Mouse (Mus musculus) forebrain, embryonic 10.5 days (tissue): ENCODE results near the gene Gm7735. TPM values are rescaled to one million over a fixed set of nuclear protein-coding genes. Genes with fewer than 3 reads are reported as not detected.
"Not testable (repeated sequence)": the region's sequence is repeated elsewhere in the genome, so short reads cannot be mapped to it uniquely, and the experiment has no call there.

Experiments
- DNase-seq: peaks from one replicate; pipeline ENCODE4 v3.0.0-alpha.2; 2017; ENCODE audit warnings: low spot score; ENCODE audit errors: extremely low spot score
- H3K27ac ChIP-seq: fragments of 300-500 bp; sonication (generic); 2 replicates; pipeline ENCODE4 v1.5.1; 2016; ENCODE audit warnings: mild to moderate bottlenecking
- H3K27me3 ChIP-seq: fragments of 300-500 bp; sonication (generic); 2 replicates; pipeline ENCODE4 v1.6.1; 2016; ENCODE audit warnings: mild to moderate bottlenecking; ENCODE audit not compliant: poor library complexity, severe bottlenecking
- H3K36me3 ChIP-seq: fragments of 300-500 bp; sonication (generic); replicated peaks from 2 replicates; pipeline ENCODE4 v1.6.1; 2016; ENCODE audit warnings: mild to moderate bottlenecking, moderate library complexity
- H3K4me1 ChIP-seq: fragments of 300-500 bp; sonication (generic); 2 replicates; pipeline ENCODE4 v1.6.1; 2016
- H3K4me3 ChIP-seq: fragments of 300-500 bp; sonication (generic); 2 replicates; pipeline ENCODE4 v1.5.1; 2016; ENCODE audit warnings: mild to moderate bottlenecking, moderate library complexity
- H3K9me3 ChIP-seq: fragments of 300-500 bp; sonication (generic); 2 replicates; pipeline ENCODE4 v1.6.1; 2016; ENCODE audit warnings: mild to moderate bottlenecking, moderate library complexity
- WGBS: fragments of 180-500 bp; shearing (Covaris S2); methylation state at CpG from one replicate; pipeline ENCODE4 v1.1.7; 2016; 5-methylcytosine and 5-hydroxymethylcytosine counted together
- polyA plus RNA-seq: library from polyadenylated mRNA; unstranded; fragments of >200 nt; fragmentation: Nextera tagmentation; extraction: Ambion mirVana; gene quantifications from 2 replicates; pipeline ENCODE4 v1.2.1, GENCODE M21; 2016

Gene Gm7735
- polyA plus RNA-seq, result not detected in 2 replicates

- DNase-seq, H3K9me3 ChIP-seq, H3K27me3 ChIP-seq, H3K36me3 ChIP-seq, H3K4me1 ChIP-seq, H3K27ac ChIP-seq, H3K4me3 ChIP-seq: not testable (repeated sequence)
Observed at GRCm38 (mm10) chr16:89169190-89169589, at the start of gene Gm7735. Gene Gm7735, plus strand, starts transcription at chr16:89169490.

DNA sequence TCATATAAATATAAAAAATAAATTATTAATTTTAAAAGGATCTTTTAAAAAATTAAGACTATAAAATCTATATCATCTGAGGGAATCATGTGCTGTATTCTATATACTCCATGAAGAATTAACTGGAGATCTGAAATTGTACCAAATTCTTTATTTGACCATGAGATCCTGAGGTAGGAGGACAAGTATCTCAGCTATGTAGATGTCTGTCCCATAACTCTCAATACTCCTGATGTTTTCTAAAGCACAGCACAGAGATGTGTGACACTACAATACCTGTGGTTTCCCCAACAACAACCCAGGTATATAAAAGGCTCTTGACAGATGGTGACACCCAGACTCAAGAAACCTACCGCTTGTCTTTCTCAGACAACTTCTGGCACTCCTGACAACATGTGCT is 28.7 kb upstream of the Gm7735 start, which contains the start of gene Gm6358:
Gene Gm6358 (plus strand): TSS at position 301 of the 400 bp plus-strand sequence.
- Histone ChIP-seq H3K27ac (no peak within 1 kb of the TSS), H3K9me3 (no peaks in the 10 kb centered on the region), H3K27me3 (no peaks in the 10 kb centered on the region), H3K36me3 (no peaks in the 10 kb centered on the region), H3K4me3 (no peak within 1 kb of the TSS), H3K4me1 (no peaks in the 10 kb centered on the region)
- 100% methylated on average over 1 of the region's 1 CpGs for WGBS
- no peak for DNase-seq

DNA sequence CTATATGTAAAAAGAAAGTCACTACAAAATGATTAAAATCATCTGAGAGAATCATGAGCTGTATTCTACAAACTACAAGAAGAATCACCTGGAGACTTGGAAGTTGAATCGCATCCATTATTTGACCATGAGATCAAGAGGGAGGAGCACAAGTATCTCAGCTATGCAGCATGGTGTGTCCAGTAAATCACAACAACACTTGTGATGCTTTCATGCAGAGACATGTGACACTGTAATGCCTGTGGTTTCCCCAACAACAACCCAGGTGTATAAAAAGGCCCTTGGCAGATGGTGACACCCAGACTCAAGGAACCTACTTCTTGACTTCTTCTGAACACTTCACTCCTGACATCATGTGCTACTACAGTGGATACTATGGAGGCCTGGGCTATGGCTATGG is 18.5 kb upstream of the Gm7735 start, which contains the start of gene Gm10061:
Gene Gm10061 (plus strand): TSS at position 301 of the 400 bp plus-strand sequence.
- H3K9me3 ChIP-seq, result 0 out of 2 replicates have a peak, but pooled peaks cover 6% of the 10 kb centered on the region
- no peaks in the 10 kb centered on the region for H3K27me3 ChIP-seq
- no peaks in the 10 kb centered on the region for H3K36me3 ChIP-seq
- H3K4me3 ChIP-seq, result no peak within 1 kb of the TSS
- H3K4me1 ChIP-seq, result no peaks in the 10 kb centered on the region
- DNase-seq, result no peak
- WGBS, result 93% methylated on average over 1 of the region's 1 CpGs
- H3K27ac ChIP-seq, result no peak within 1 kb of the TSS

- Histone ChIP-seq H3K9me3 (no peaks in the 10 kb centered on the region), H3K27ac (no peak within 1 kb of the TSS), H3K4me1 (no peaks in the 10 kb centered on the region), H3K4me3 (no peak within 1 kb of the TSS), H3K36me3 (no peaks in the 10 kb centered on the region), H3K27me3 (no peaks in the 10 kb centered on the region)
- no peak for DNase-seq
- WGBS, result 87% methylated on average over 4 of the region's 4 CpGs
Observed at GRCm38 (mm10) chr16:89157652-89158051, 11.6 kb upstream of the Gm7735 start, which contains the start of gene Gm9789. Gene Gm9789, plus strand, starts transcription at chr16:89157952.

- no peak for DNase-seq
- 82% methylated on average over 2 of the region's 2 CpGs for WGBS
Observed at GRCm38 (mm10) chr16:89174435-89174834, 5.1 kb downstream of the Gm7735 start, which contains the start of gene 1110057P08Rik. Gene 1110057P08Rik, plus strand, starts transcription at chr16:89174735.

DNA sequence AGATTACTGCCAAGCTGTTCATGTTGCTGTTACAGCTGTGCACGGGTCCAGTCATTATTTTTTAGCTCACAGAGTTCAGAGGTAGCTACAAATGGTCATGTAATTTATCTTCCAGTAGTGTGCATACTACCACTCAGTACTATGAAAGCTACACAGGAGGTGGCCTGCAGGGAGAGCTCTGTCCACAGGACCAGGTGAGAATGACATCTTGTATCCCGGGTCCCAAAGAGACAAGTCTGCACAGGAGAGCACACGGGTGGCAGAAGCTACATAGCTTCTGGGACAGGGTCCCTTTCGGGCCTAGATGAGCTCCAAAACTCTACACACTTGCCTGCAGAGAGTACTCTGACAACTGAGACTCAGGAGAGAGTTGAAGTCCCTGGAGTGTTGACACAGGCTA is 19.3 kb downstream of the Gm7735 start:
- Histone ChIP-seq H3K27ac (no peak overlapping the region), H3K4me1 (no peaks in the 10 kb centered on the region), H3K36me3 (no peaks in the 10 kb centered on the region), H3K4me3 (no peak overlapping the region), H3K27me3 (no peaks in the 10 kb centered on the region), H3K9me3 (no peaks in the 10 kb centered on the region)
- WGBS, result 88% methylated on average over 4 of the region's 4 CpGs
- no peak for DNase-seq

More at GRCm38 (mm10) chr16:89174435-89174834, 5.1 kb downstream of the Gm7735 start, which contains the start of gene 1110057P08Rik:
- no peak within 1 kb of the TSS for H3K4me3 ChIP-seq
- no peaks in the 10 kb centered on the region for H3K36me3 ChIP-seq
- no peaks in the 10 kb centered on the region for H3K9me3 ChIP-seq
- H3K27me3 ChIP-seq, result no peaks in the 10 kb centered on the region
- no peak within 1 kb of the TSS for H3K27ac ChIP-seq
- no peaks in the 10 kb centered on the region for H3K4me1 ChIP-seq

DNA sequence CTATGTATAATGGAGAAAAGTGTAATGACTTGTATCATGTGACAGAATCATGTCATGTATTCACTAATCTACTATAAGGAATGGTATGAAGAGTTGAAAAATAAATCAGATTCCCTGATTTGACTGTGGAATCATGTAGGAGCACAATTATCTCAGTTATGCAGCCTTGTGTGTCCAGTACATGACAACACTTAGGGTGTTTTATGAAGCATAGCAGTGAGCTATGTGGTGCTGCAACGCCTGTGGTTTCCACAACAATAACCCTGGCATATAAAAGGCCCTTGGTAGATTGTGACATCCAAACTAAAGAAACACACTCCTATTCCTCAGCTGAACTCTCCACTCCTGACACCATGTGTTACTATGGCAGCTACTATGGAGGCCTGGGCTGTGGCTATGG is 36.3 kb downstream of the Gm7735 start, which contains the start of gene Krtap20-2:
Gene Krtap20-2 (plus strand): TSS at position 301 of the 400 bp plus-strand sequence.
- no peak within 1 kb of the TSS for H3K4me3 ChIP-seq
- no peak for DNase-seq
- 83% methylated on average over 1 of the region's 1 CpGs for WGBS
- no peak within 1 kb of the TSS for H3K27ac ChIP-seq
- no peaks in the 10 kb centered on the region for H3K4me1 ChIP-seq
- no peaks in the 10 kb centered on the region for H3K27me3 ChIP-seq
- no peaks in the 10 kb centered on the region for H3K36me3 ChIP-seq
- no peaks in the 10 kb centered on the region for H3K9me3 ChIP-seq

Other genes starting within 250 kb of the Gm7735 start
- not detected in 2 replicates for gene Krtap19-9b, start 237.2 kb upstream of the Gm7735 start, polyA plus RNA-seq
- not detected in 2 replicates for gene Krtap16-3, start 206.6 kb upstream of the Gm7735 start, polyA plus RNA-seq
- not detected in 2 replicates for gene Krtap22-2, start 158.7 kb upstream of the Gm7735 start, polyA plus RNA-seq
- not detected in 2 replicates for gene Gm10229, start 154.2 kb upstream of the Gm7735 start, polyA plus RNA-seq
- gene Krtap6-1, start 137.8 kb upstream of the Gm7735 start, polyA plus RNA-seq, result not detected in 2 replicates
- gene Gm10228, start 128.0 kb upstream of the Gm7735 start, polyA plus RNA-seq, result not detected in 2 replicates
- gene Krtap6-5, start 121.6 kb upstream of the Gm7735 start, polyA plus RNA-seq, result not detected in 2 replicates
- gene 1110025L11Rik, start 105.5 kb upstream of the Gm7735 start, polyA plus RNA-seq, result not detected in 2 replicates
- not detected in 2 replicates for gene Krtap6-3, start 85.5 kb upstream of the Gm7735 start, polyA plus RNA-seq
- gene Gm6358, start 28.6 kb upstream of the Gm7735 start, polyA plus RNA-seq, result not detected in 2 replicates
- not detected in 2 replicates for gene Gm10061, start 18.4 kb upstream of the Gm7735 start, polyA plus RNA-seq
- gene Gm9789, start 11.5 kb upstream of the Gm7735 start, polyA plus RNA-seq, result not detected in 2 replicates
- gene 1110057P08Rik, start 5.2 kb downstream of the Gm7735 start, polyA plus RNA-seq, result not detected in 2 replicates
- gene Krtap20-2, start 36.4 kb downstream of the Gm7735 start, polyA plus RNA-seq, result not detected in 2 replicates
- not detected in 2 replicates for gene Krtap21-1, start 234.4 kb downstream of the Gm7735 start, polyA plus RNA-seq